Mouse (Mus musculus): ENCODE data around the gene Kars.

- TF ChIP-seq USF2 (conservative IDR thresholded peaks at IDR 0.05; ENCODE audit: low read depth, low read length) (no peak), MAX (IDR thresholded peaks at IDR 0.05; ENCODE audit: low read length) (no peak), USF1 (IDR thresholded peaks at IDR 0.05; ENCODE audit: low read depth, low read length) (no peak), CTCF (conservative IDR thresholded peaks at IDR 0.05 in 1 of 2, IDR thresholded peaks at IDR 0.05 in 1 of 2; ENCODE audit: low read depth in 2 of 2, low read length in 2 of 2) (no peak), MAZ (IDR thresholded peaks at IDR 0.05; ENCODE audit: low read depth, low read length) (no peak), GABPA (IDR thresholded peaks at IDR 0.05; ENCODE audit: insufficient replicate concordance, low read depth, low read length) (no peak)
Observed at GRCm38 (mm10) chr8:112014936-112015335, 3.8 kb upstream of the Kars start, which contains the start of gene Gm6793.
